Mouse (Mus musculus): ENCODE measurements around the gene Cbx8.

Cbx8 gene

GRCm38 (mm10) chr11:119035094-119035685 lies 5.6 kb downstream of the Cbx8 start:
- in situ Hi-C loops (cut with MseI, MboI): no loop called here

GRCm38 (mm10) chr11:119034635-119035034 lies 6.1 kb downstream of the Cbx8 start:
- in situ Hi-C loops (cut with MseI, MboI): loop anchor here in 1 of 2 experiments (5.0 kb wide), 1 partner anchor 37 kb away; no protein-coding TSS in a partner anchor

GRCm38 (mm10) chr11:119033874-119034558 lies 6.8 kb downstream of the Cbx8 start:
- in situ Hi-C loops (cut with MseI, MboI): loop anchor here in 1 of 2 experiments (5.0 kb wide), 1 partner anchor 37 kb away; no protein-coding TSS in a partner anchor

DNA sequence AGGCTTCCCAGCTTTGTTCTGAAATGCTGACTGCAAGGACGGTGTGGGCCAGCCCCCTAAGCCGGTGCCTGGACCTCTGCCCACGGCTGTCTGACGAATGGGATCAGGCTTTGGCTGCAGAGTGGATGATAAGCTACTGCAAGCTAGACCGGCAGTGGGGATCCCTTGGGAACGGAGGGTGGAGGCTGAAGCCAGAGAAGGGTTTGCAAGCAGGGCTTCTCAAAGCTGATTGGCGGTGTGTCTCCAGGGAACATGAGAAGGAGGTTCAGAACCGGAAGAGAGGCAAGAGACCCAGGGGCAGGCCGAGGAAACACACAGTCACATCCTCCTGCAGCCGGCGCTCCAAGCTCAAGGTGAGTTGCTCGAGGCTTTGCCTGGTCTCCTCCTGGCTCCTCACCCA lies 14.6 kb downstream of the Cbx8 start:
- in situ Hi-C loops (cut with MseI, MboI): no loop called here

DNA sequence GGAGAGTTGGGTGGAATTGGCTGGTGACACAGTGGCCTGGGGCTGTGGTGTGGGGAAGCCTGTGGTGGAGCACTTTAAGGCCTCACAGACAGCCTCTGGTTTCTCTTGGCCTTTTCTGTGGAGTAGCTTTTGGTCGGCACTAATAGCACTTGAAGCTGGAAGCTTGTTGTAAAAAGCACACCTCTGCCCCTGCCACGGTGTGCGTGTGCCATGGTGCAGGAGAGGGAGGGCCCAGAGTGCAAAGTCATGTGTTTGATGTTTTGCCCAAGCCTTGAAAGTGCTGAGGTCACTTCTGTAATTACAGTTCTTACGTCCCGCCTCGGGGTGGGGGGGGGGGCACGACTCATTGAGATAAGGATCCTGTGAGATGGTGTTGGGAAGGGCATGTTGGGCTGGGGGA lies 16.5 kb downstream of the Cbx8 start:
- in situ Hi-C loops (cut with MseI, MboI): no loop called here

- in situ Hi-C loops (cut with MseI, MboI): no loop called here
Measured at GRCm38 (mm10) chr11:119023616-119023980, 17.2 kb downstream of the Cbx8 start.

DNA sequence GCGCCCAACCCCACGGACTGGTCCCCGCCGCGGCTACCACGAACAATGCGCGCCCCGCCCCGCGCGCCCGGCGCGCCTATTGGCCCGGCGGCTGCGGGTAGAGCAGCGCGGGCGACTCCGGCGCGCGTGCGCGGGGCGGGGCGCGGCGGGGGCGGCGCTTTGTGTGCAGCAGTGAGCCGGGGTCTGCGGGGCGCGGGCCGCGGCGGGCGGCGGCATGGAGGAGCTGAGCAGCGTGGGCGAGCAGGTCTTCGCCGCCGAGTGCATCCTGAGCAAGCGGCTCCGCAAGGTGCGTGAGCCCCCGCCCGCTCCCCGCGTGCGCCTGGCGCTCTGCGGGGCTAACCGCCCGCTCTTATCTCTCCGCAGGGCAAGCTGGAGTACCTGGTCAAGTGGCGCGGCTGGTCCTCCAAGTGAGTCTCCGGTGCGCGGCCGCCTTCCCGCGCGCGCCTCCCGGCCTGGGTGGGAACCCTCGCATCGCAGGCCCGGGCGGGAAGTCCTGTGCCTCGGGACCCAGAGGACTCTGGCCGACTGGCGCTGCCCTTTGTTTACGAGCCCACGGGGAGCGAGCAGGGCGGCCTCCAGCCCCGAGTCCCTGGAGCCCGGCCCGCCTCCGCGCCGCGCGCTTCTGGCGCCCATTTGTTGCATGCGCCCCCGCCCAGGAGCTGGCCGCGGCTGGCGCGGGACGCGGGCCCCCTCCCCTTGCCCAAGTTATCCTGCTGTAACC lies 17.7 kb downstream of the Cbx8 start, which contains the start of gene Cbx2:
Cbx2 (plus strand) TSS at position 68 of the 721 bp plus-strand sequence.
- in situ Hi-C loops (cut with MseI, MboI): no loop called here

- in situ Hi-C loops (cut with MseI, MboI): no loop called here
Measured at GRCm38 (mm10) chr11:119022068-119022894, 18.5 kb downstream of the Cbx8 start.

GRCm38 (mm10) chr11:119021180-119021579 lies 19.6 kb downstream of the Cbx8 start:
- in situ Hi-C loops (cut with MseI, MboI): no loop called here

DNA sequence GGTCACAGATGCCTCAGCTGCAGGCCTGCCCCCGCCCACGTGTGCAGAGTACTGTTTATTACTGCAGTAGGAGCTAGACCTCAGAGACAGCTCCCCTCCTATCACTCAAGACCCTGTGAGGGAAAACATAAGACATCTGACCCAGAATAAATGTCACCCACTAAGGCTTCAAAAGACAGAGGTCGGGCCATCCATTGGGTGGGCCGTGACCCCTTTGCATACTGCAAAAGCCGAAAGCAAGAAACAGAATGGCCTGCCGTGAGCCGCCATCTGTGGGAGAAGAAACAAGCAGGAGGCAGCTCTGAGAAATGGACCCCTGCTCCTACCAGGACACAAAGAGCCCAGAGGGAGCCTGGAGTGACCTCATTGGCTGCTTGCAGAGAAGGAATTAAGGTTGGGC lies 23.3 kb downstream of the Cbx8 start:
- in situ Hi-C loops (cut with MseI, MboI): no loop called here

DNA sequence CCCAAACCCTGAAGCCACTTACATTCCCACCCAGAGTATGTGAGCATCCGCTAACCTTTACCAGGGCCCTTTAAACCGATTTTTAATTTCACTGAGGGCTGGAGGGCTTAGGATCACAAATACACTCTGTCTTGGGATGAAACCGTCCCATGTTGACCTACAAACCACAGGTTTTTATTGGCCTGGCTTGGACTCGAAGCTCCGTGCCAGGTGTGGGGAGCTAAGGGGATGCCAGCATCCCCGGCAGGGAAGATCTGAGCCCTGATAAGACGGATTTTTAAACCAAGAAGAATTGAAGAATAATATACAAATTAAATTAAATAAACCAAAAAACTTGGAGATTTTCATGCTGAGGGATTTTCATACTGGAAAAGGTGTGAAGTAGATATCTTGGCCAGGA lies 26.3 kb downstream of the Cbx8 start:
- in situ Hi-C loops (cut with MseI, MboI): no loop called here

- in situ Hi-C loops (cut with MseI, MboI): no loop called here
Measured at GRCm38 (mm10) chr11:119007461-119008456, 33.0 kb downstream of the Cbx8 start.

GRCm38 (mm10) chr11:119006462-119006861 lies 34.3 kb downstream of the Cbx8 start:
- in situ Hi-C loops (cut with MseI, MboI): no loop called here

DNA sequence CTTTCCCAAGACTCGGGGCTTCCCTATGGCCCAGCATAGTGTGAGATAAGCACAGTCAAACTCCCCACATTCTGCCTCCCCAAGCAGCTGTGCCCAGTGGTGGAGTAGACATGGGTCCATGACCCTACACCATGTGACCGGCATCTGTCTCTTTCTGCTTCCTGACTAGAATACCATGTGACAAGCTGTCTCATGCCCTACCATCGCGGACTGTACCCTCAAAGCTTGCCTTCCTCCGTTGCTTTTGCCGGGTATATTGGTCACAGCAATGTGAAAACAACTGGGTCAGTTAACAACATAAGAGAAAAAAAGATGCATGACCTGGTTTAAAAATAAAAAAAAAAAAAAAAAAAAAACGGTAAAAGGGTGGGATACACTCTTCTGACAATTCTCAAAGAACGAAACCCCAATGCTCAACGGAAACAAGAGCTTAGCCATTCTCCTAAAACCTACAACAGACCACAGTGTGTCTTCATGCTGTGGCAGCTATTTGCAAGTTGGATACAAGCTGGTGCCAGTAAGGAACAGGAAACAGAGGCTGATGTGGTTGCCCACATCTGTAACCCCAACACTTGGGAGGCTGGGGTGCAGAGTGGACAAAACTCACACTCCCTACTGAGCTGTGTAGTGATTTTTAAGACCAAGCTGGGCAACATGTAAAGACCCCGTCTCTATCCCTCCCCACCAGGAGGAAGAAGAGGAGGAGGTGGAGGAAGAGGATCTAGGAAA lies 35.1 kb downstream of the Cbx8 start:
- in situ Hi-C loops (cut with MseI, MboI): no loop called here

GRCm38 (mm10) chr11:119001493-119002128 lies 39.2 kb downstream of the Cbx8 start:
- in situ Hi-C loops (cut with MseI, MboI): no loop called here

DNA sequence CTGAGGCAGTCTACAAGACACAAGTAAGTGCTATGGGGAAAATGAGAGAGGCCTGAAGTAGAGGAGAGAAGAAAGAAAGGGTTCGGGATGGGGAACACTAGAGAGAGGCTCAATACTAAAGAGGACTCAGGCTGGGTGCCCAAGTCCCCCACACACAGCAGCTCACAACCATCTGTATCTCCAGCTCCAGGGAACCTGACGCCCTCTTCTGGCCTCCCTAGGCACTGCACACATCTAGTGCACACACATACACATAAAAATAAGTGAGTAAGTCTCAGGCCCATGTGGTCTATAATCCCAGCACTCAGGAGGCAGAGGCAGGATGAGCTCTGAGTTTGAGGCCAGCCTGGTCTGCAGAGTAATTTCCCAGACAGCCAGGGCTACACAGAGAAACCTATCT lies 39.9 kb downstream of the Cbx8 start:
- in situ Hi-C loops (cut with MseI, MboI): no loop called here

GRCm38 (mm10) chr11:118999361-118999804 lies 41.4 kb downstream of the Cbx8 start:
- in situ Hi-C loops (cut with MseI, MboI): loop anchor here in 1 of 2 experiments (5.0 kb wide), 1 partner anchor 33 kb away; no protein-coding TSS in a partner anchor

DNA sequence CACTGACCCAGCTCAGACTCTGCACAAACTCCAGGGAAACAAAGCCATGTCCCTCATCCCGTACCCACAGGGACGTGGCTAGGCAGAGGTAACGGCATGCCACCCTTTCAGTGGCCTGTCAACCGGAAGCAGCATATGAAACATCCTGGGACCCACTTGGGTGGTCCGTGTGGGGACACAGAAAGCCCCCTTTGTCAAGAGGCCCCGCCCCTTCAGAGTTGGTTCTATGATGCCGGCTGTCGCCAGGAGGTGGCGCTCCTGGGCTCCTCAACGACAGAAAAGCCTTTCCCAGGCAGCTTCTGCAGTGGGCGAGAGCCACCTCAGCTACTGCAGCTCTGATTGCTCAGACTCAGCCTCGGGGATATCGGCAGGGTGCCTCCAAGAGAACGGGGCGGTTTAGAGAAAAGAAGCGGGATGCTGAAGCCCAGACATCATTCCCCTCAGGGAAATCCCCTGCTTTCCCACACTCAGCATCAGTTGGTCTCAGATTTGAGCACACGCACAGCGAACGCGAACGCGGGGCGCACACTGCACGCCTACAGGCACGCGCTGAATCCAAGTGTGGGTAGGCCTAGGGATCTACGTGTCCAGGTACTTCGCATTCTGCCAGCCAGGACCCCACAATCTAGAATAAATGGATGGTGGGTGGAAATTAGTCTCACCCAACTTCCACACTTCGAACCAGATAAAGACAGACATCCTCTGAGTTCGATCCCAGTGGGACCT lies 42.1 kb downstream of the Cbx8 start:
- in situ Hi-C loops (cut with MseI, MboI): loop anchor here in 1 of 2 experiments (5.0 kb wide), 1 partner anchor 34 kb away; no protein-coding TSS in a partner anchor
